ENCODE assay signal across 33 mouse cellular contexts in genomic region chr4:98864094-98864493, GRCm38 (mm10). TPM values are rescaled to one million over a fixed set of nuclear protein-coding genes. Genes with fewer than 3 reads are reported as not detected.
"Had no signal": no experiment of that assay in that cellular context is flagged by ENCODE, and none has a peak within 500 bp of the region (broad histone marks: within the 10 kb centered on the region; RNA-seq: fewer than 3 reads in every experiment).

No protein-coding gene starts in this region.

- H3K9me3 ChIP-seq: intestine, embryonic 15.5 days; limb, embryonic 15.5 days had no signal

- DNase-seq: kidney, adult 18-20 months; kidney, postnatal 25 days; layer of hippocampus, postnatal 36 days; left cerebral cortex, postnatal 4 days; lung, adult 2 months; lung, postnatal 14 days; lung, postnatal 4 days; midbrain, embryonic 14.5 days; right cerebral cortex, adult 18-20 months; right cerebral cortex, postnatal 14 days; right cerebral cortex, postnatal 4 days; thymus, adult 2 months; thymus, postnatal 14 days; thymus, postnatal 4 days had no signal

- H3K4me1 ChIP-seq: intestine, embryonic 15.5 days; limb, embryonic 12.5 days had no signal

- ATAC-seq: intestine, embryonic 15.5 days had no signal

- H3K4me3 ChIP-seq: intestine, embryonic 15.5 days; left cerebral cortex, adult 2 months; limb, embryonic 12.5 days; limb, embryonic 15.5 days had no signal

- H3K27ac ChIP-seq: intestine, embryonic 15.5 days; kidney, postnatal 0 days; left cerebral cortex, adult 2 months; limb, embryonic 12.5 days; limb, embryonic 15.5 days; liver, embryonic 14.5 days; stomach, postnatal 0 days had no signal

- H3K9ac ChIP-seq: intestine, embryonic 15.5 days; limb, embryonic 12.5 days; limb, embryonic 15.5 days; liver, embryonic 14.5 days had no signal

- H3K4me2 ChIP-seq: intestine, embryonic 15.5 days; limb, embryonic 12.5 days; limb, embryonic 15.5 days; midbrain, embryonic 11.5 days had no signal

- H3K36me3 ChIP-seq: intestine, embryonic 15.5 days; limb, embryonic 12.5 days; limb, embryonic 15.5 days had no signal

- H3K27me3 ChIP-seq: intestine, embryonic 15.5 days; limb, embryonic 12.5 days; limb, embryonic 15.5 days had no signal

RNA-seq across cellular contexts. Expression of gene I0C0044D17Rik, which starts 40.5 kb away (rescaled TPM):
- total RNA-seq: layer of hippocampus, adult 8-10 months; layer of hippocampus, postnatal 10 days; layer of hippocampus, postnatal 36 days; left cerebral cortex, adult 2 months; left cerebral cortex, postnatal 10 days; left cerebral cortex, postnatal 4 days; megakaryocyte progenitor cell, adult 5-6 weeks; megakaryocyte-erythroid progenitor cell, adult 5-6 weeks; midbrain, postnatal 0 days had no signal
- polyA plus RNA-seq: intestine, embryonic 15.5 days; kidney, embryonic 14.5 days; kidney, postnatal 0 days; limb, embryonic 12.5 days; limb, embryonic 15.5 days; liver, embryonic 14.5 days; lung, adult 2 months; lung, embryonic 16.5 days; midbrain, embryonic 11.5 days; midbrain, embryonic 14.5 days; midbrain, postnatal 0 days; neural tube, embryonic 11.5 days; neural tube, embryonic 14.5 days; stomach, embryonic 14.5 days; stomach, postnatal 0 days; thymus, adult 2 months had no signal

RNA-seq across cellular contexts. Expression of gene Kank4, which starts 46.8 kb away (rescaled TPM):
- total RNA-seq: megakaryocyte-erythroid progenitor cell, adult 5-6 weeks had no signal
